Mouse (Mus musculus) yolk sac, embryonic 10.5 days (tissue): ENCODE measurements around the gene Rpl35.
A peak's percentile ranks its signal among the peaks of the same experiment; 100 is the strongest.
"Not testable (repeated sequence)": the region's sequence is repeated elsewhere in the genome, so short reads cannot be mapped to it uniquely, and the experiment has no call there.

Source experiments
- DNase-seq: peaks from one replicate; pipeline ENCODE4 v3.0.0-alpha.2; 2017; ENCODE audit warnings: low spot score

Rpl35 gene

DNA sequence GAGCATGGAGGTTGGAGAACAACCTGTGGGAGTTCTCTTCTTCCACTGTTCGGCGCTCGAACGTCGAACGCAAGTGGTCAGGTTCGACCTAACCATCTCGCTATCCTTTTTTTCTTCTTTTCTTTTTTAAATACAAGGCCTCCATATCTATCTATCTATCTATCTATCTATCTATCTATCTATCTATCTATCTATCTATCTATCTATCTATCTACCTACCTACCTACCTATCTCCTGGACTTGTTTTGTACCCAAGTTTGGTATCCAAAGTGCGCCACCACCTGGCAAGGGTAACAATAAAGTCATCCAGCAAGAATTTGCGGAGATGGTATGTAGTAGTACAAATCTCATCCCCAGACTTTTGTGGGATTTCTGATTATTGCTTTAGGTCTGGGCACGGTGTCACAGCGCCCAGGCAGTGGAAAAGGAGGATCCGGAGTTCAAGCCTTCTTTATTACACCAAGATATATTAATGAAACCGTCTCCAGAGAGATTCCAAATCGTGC lies at the start of gene Rpl35:
Gene Rpl35 (minus strand): TSS at position 51 of the 506 bp plus-strand sequence.
- peak; percentile 40 for DNase-seq

DNA sequence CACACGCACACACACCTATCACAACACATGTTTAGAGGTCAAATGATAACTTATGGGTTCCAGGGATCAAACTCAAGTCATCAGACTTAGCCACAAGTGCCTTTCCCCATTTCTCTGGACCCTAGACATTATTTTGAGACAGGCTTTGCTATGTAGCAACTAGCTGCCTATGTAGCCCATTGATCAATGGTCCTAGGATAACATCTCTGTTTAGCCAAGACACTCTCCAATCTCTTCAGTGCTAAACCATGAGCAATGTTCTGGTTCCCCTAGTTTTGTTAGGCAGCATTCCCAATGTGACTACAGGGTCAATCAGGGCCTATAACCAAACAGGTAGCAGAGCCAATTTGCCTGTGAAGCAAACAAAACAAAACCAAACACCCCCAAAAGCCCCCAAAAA lies 43.1 kb upstream of the Rpl35 start:
- no peak for DNase-seq

DNA sequence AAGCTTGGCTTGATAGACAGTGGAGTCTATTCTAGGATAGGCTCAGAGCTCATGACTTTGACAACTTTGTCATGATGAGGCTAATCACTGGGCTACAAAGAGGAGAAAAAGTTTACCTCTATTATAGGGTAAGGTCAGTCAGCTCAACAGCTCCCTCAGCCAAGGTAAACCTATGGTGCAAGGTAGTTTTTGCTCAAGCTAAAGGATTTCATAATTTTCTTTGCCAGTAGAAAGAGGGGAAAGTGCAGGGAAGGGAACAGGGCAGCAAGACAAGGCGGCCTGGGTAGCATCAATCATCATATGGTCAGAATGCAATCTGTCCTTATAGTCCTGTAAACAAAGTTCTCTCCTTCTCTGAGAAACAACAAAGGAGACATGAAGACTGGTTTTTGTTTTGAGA lies 34.8 kb upstream of the Rpl35 start:
- no peak for DNase-seq

DNA sequence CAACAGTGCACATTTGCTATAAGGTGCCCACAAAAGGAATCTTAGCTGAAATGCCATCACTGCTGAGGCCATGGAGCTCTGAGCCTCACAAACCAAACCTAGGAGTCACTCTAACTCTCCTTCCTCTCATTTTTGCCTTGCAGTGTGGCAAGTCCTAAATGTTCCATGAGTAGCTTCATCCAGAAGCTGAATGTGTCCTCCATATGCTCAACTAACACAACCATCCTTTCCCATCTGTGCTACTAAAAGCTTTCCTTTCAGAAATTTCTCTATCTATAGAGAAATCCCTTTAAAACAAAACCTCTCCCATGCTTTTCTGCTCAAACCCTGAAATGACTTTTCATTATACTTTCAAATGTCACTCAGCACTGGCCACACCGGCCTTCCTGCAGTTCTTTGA lies 26.2 kb upstream of the Rpl35 start:
- DNase-seq: no peak

DNA sequence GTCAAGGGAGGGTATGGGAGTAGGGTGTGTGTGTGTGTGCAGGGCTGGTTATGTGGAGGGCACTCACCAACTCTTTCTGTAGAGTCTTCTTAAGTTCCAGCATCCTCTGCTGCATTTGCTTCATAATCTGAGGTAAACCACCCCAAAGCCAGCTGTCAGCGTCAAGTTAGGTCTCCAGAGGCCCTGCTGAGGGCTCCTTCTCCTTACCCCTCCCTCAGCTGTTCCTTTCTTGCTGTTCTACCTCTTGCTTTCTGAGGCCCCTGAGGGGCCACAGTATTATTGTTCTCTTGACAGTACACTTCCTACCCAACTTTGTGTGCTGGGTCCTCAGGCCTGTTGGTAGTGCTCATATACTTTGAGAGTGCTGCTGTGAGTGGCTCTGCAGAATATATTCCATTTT lies 14.6 kb upstream of the Rpl35 start:
- no peak for DNase-seq

DNA sequence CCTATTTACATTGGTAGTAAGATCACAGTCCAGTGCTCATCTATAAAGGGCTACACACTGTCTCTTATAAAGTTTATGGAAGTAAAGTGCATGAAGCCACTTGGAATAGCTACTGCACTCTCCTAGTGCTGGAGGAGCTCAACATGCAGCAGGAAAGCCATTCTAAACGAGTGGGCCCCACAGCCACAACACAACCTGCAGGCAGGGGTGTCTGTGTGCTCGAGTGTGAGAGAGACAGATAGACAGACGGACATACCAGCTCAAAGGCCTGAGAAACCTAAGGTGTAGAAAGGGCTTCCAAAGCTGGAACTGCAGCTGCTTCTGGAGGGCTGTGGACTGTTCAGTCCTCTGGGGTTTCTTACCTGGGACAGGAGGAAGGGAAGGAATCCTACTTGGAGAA lies 11.2 kb upstream of the Rpl35 start:
- no peak for DNase-seq

DNA sequence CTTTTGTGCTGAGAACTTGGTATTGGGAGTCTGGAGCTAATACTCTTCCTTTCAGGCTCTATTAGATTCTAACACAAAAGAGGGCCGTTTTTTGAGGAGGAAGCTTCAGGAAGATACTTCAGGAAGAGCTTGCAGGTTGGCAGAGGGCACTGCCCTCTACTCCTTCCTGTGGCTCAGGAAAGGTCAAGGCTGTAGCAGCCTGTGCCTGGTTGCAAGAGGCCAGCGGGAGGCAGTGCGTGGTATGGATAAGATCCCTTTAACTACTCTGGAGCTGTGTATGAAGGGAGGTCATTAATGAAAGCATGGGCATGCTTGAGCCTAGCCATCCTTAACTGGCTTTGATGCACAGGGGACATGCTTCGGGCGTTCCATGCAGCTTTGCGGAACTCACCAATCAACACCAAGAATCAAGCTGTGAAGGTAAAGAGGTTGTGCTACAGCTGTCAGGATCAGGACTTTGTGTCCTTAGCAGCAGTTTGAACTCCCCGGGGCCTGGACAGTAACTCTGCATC lies 7.4 kb upstream of the Rpl35 start:
- no peak for DNase-seq

DNA sequence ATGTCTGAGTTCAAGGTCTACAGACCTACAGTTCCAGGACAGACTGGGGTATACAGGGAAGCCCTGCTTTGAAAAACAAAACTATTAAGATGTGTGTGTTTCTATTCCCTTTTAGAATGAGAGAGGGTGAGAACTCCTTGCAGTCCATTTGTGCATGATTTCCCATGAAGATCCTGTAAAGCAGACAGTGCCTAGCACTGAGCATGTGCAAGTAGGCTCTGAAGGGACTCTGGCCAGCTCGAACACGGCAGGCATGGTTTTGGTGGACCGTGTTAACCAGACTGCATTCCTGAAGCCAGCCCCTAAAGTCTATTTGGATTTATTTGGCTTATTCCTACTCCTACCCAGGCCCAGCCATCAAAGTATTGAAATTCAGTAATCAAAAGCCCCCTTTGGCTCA lies 6.5 kb upstream of the Rpl35 start:
- no peak for DNase-seq

DNA sequence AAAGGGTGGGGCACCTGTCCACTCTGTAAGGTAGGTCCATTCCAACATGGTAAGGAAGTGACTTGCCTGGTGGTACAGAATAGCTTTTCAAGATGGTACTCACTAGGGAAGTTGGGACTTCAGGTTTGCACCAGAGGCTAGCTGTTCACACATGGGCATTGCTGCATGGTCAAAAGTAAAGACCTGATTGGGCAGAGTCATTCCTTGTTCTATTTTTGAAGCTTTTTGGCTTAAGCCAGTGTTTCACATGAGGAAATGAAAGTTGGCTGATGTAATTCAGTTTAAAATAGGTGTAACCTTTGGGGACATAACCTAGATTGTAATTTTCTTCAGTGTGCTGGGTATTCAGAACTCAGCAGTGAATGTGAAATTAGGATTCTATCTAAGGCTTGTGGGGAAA lies 5.8 kb upstream of the Rpl35 start:
- DNase-seq: no peak

DNA sequence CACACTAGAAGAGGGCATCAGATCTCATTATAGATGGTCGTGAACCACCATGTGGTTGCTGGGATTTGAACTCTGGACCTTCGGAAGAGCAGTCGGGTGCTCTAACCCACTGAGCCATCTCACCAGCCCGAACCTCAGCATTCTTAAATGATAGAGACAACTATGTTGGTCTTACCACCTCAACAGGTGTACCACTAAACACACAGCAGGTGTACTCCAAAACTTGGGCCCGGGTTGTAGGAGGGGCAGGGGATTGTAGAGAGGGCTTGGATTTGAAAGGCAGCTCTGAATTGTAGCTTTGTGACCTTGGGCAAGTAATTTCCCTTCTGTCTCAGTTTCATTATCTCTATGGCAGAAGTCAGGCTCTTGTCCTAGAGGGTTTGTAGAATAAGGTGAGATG lies 4.7 kb upstream of the Rpl35 start:
- DNase-seq: not testable (repeated sequence)

DNA sequence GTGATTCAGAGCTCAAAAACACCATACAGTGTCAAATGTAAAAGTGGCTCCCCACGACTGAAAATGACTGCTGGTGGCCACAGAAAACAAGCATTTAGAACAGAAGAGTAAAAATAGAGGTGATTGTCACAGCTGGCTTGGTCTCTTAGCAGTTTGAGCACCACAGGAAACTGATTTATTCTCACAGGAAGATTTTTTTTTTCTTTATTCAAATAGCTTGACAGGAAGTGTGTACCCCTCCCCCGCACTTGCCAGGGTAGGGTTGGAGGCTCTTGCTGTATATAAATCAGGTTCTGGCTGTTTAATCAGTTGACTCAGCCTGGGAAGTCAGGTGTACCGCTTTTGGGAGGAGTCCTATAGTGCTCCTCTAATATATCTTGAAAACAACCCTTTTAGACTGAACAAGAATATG lies 3.5 kb upstream of the Rpl35 start:
- DNase-seq: no peak

DNA sequence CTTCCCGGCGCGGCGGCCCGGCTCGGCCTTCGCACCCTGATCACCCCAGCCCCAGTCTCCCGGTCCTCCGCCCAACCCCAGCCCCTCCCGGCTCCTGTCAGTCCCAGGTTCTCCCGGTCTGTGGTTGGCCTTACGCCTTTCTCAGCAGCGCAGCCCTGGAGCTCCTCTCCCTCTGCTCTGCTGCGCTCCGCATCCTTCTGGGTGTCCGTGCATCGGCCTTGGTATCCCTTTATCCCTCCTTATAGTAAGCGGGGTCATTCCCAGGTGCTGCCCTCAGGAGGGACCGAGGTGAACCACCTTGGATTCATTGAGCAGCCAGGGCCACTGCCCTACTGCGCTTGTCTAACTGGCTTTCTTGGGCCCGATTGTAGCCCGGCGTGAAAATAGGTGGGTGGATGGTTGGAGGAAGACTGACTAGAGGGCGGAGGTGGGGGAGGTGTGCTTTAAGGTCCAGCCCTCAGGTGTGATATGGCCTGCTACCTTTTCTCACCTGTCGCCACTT lies 3.0 kb upstream of the Rpl35 start:
- no peak for DNase-seq

DNA sequence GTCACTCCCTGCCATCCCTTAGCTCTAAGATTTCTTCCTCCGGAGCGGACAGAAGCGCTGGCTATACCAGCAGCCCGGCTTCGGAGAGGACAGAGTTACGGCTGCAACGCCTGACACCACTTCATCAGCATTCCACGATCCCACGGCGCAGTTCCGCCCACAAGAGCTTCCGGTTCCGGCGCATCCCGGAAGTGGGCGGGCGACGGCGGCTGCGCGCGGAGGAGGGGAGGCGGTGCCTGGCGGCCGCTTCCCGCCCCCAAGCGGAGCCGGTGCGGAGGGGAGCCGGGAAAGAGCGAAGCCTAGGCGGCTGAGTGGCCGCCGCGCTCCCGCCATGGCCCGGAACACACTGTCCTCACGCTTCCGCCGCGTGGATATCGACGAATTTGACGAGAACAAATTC lies 2.4 kb upstream of the Rpl35 start:
- DNase-seq: peak; percentile 93

DNA sequence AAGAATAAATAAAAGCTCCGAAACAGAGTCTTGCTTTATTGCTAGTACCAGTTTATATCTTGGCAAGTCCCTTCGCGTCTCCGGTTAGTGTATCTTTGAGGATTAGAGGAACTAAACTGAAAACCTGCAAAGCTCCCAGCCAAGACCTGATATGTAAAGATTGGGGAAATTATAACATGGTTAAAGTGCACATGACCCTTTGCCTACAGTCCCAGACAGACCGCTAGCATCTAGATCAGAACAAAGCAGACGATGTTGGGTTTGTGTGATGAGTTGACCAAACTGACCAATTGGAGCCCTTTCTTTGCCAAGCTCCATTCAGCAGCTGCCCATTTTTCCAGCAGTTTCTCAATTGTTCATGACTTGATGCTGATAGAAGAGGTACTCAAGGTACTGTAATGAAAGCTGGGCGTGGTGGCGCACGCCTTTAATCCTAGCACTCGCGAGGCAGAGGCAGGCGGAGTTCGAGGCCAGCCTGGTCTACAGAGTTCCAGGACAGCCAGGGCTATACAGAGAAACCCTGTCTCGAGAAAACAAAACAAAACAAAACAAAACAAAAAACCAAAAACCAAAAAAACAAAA lies 816 bp upstream of the Rpl35 start:
- no peak for DNase-seq

DNA sequence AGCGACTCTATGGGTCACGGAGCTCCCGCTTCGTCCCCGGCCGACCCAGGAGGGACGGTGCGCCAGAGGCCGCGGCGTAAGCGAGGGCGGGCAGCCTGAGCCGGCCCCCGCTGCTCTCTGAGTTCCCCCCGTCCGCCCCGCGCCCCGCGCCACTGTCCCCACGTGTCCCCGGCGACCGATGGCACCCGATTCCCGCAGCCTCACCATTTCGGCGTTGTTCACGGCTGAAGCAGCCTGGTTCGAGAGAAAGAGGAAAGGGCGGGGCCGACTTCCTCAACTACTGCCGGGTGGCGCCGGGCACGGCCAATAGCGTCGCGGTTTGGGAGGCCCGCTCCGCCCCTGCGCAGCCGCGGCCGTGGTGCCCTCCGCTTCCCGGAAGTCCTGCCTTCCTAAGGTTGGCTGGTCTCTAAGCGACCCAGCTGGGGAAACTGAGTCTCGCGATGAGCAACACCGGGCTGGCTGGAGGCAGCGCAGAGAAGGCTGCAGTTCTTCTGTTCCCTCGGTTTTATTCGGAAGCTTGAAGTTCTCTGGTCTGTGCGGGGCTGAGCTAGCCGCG lies 466 bp downstream of the Rpl35 start, which contains the start of gene Arpc5l:
Gene Arpc5l (plus strand): TSS at position 469 of the 556 bp plus-strand sequence.
- peak; percentile 89 for DNase-seq

DNA sequence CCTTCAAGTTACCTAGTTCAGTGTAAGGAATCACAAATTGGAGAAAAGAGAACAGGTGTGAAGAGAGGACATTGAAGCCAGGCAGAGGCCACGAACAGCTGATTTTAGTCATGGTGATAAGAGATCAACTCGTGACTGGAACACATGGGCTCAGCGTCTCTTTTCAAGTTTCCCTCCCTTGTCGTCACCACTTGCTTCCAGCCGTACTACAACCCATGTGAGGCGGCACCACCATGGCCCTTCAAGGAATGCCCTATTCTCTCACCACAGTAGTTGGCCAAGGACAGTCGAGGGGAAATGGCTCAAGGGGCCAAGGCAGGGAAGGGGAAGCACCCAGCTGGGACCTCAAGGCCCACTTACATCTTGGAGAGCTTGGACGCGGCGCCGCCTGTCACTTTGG lies 1.1 kb downstream of the Rpl35 start:
- peak; percentile 43 for DNase-seq

DNA sequence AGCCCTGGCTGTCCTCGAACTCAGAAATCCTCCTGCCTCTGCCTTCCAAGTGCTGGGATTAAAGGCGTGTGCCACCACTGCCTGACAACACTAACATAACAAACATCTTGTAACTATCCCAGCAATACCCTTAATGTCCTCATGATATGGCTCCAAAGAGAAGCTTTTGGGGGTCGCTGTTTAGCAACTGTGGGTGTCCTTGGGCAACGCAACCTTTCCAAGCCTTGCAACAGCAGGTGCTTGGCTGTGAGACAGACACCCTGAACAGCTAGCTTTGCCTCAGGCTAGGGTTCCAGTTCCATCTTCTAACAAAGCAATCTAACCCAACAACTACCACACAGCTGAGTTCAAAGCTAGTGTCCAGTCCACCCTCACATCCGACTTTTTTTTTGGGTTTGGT lies 1.9 kb downstream of the Rpl35 start:
- DNase-seq: no peak

DNA sequence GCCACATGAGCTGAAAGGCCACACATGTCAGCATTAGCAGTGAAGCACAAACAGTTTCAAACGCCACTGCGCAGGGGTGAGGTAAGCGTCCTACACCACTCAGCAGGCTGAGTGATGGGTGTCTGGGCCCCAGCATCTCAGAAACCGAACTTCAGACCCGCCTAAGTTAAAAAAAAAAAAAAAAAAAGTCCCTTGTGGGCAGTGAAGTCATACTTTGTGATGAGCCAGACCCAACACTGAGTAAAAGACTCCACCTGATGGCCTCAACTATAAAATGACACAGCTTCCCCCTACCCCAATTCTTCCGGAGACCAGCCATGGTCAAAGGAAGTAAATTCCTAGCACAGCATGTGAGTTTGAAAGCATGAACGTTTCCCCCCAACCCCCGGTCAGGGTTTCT lies 2.3 kb downstream of the Rpl35 start:
- DNase-seq: no peak

DNA sequence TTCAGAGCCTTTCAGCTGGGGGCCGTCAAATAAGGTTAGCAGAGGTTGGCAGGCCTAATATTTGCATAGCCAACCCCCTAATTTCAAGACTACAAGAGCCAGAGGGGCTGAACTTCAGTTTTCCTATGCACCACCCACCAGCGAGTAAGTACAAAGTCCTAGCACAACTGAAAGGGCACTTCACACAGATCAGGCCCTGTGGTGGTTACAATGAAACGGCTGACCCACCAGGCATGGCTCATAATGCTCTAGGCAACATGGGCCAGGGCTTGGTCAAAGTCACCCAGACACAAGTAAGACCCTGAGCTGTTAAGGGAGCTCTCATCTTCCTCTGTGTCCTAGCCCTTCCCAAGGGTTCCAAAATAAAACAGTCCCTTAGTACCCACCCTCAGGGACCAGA lies 3.6 kb downstream of the Rpl35 start:
- DNase-seq: no peak

DNA sequence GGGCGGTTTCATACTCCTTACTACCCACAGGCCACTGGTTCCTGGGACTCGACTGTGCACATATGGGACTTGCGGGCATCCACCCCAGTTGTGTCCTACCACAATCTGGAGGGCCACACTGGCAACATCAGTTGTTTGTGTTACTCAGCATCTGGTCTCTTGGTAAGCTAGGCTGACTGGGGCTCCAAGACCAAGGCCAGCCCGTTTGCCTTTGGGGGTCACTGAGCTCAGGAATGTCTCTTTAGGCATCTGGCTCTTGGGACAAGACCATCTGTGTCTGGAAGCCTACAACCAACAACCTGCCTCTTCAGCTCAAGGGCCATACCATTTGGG lies 4.9 kb downstream of the Rpl35 start:
- DNase-seq: no peak

DNA sequence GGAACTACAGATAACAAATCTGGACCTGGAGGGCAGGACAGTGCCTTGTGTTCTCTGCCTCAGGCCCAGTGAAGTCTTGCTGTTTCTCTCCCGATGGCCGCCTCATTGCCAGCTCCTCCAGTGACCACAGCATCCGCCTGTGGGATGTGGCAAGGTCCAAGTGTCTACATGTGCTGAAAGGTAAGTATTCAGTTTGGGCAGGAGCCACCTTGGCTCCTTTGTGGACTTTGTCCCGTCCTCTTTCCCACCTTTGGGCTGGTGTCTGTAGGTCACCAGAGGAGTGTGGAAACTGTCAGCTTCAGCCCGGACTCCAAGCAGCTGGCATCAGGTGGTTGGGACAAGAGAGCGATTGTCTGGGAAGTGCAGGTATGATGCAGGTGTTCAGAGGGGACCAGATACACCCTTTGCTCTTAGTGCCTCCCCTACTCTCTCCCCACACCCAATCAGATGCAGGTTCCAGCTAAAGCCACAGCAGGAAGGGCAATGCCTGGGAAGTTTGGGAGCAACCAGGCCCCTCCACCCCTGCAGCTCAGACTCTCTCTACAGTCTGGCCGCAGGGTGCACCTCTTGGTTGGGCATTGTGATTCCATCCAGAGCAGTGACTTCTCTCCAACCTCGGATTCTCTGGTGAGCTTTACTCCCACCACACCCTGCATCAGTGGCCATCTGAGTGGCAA lies 5.4 kb downstream of the Rpl35 start:
- peak; percentile 29 for DNase-seq

DNA sequence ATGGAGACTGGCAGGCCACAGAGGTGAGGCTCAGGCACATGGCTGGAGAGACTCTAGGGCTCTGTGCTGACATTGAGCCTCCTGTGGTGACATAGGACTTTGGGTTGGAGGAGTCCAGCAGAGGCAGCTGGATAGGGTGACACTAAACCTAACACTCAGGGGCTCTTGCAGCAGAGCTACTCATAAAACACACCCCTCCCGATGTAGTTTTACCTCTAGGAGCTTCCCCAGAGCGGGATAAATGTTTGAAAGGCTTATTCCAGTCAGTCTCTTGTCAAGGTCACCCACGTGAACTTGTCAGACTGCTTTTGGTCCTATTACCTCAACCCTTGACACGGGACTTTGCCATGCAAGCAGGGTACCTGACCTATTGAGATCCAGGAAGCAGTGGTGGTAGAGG lies 6.0 kb downstream of the Rpl35 start:
- no peak for DNase-seq
